Mouse (Mus musculus) kidney, adult 2 months (tissue): ENCODE results near the gene Cers2.

ENCODE experiments used
- CTCF ChIP-seq: fragments of 200-500 bp; conservative IDR thresholded peaks from 2 replicates; pipeline ENCODE4 v1.5.1; 2011; ENCODE audit warnings: low read depth, mild to moderate bottlenecking, control low read depth, low read length, moderate library complexity, mixed read lengths; ENCODE audit not compliant: insufficient read depth, insufficient read length
- POLR2A ChIP-seq: fragments of 200-500 bp; IDR thresholded peaks from one replicate; pipeline ENCODE4 v1.6.1; 2011; ENCODE audit warnings: low read depth, low read length, control low read depth

GRCm38 (mm10) chr3:95280747-95281146, 33.8 kb upstream of the Cers2 start:
- TF ChIP-seq CTCF (no peak), POLR2A (no peak)
